Mouse (Mus musculus): ENCODE data around the gene 4930590J08Rik. TPM values are rescaled to one million over a fixed set of nuclear protein-coding genes. Genes with fewer than 3 reads are reported as not detected.

4930590J08Rik gene
- polyA plus RNA-seq, 1 experiment = 0.22 TPM

GRCm38 (mm10) chr6:91960028-91960811 is 57.6 kb downstream of the 4930590J08Rik start:
- WGBS = 10% methylated on average over 8 of the region's 8 CpGs

GRCm38 (mm10) chr6:91963429-91963828 is 60.8 kb downstream of the 4930590J08Rik start:
- DNase-seq = no peak
- Histone ChIP-seq H3K4me1 (ENCODE audit: control insufficient read depth, insufficient read depth, low read length) (peaks cover 13% of the 10 kb centered on the region; the same call in 1 of the 2 replicates), H3K4me3 (replicated peaks; ENCODE audit: extremely low read depth, low read depth, low read length) (no peak overlapping the region)
- 44% methylated on average over 4 of the region's 4 CpGs for WGBS
- TF ChIP-seq POLR2A (IDR thresholded peaks at IDR 0.05; ENCODE audit: borderline replicate concordance, extremely low read depth, low read depth, low read length) = no peak
- no peak for TF ChIP-seq CTCF (IDR thresholded peaks at IDR 0.05; ENCODE audit: insufficient read depth, low read length)

More at GRCm38 (mm10) chr6:91960028-91960811, 57.6 kb downstream of the 4930590J08Rik start:
- peak; percentile 27 for DNase-seq
- peaks cover 13% of the 10 kb centered on the region; the same call in 1 of the 2 replicates for H3K4me1 ChIP-seq (ENCODE audit: control insufficient read depth, insufficient read depth, low read length)
- peak overlapping the region; percentile 57 for H3K4me3 ChIP-seq (replicated peaks; ENCODE audit: extremely low read depth, low read depth, low read length)
- TF ChIP-seq CTCF (IDR thresholded peaks at IDR 0.05; ENCODE audit: insufficient read depth, low read length) = no peak
- TF ChIP-seq POLR2A (IDR thresholded peaks at IDR 0.05; ENCODE audit: borderline replicate concordance, extremely low read depth, low read depth, low read length) = peak; percentile 83; the same call in 1 of the 2 replicates

GRCm38 (mm10) chr6:91965060-91965459 is 62.5 kb downstream of the 4930590J08Rik start:
- WGBS = 77% methylated on average over 8 of the region's 8 CpGs
- no peak overlapping the region for H3K4me3 ChIP-seq (replicated peaks; ENCODE audit: extremely low read depth, low read depth, low read length)
- no peak for DNase-seq
- H3K4me1 ChIP-seq (ENCODE audit: control insufficient read depth, insufficient read depth, low read length) = peaks cover 10% of the 10 kb centered on the region; the same call in 1 of the 2 replicates
- no peak for TF ChIP-seq POLR2A (IDR thresholded peaks at IDR 0.05; ENCODE audit: borderline replicate concordance, extremely low read depth, low read depth, low read length)
- TF ChIP-seq CTCF (IDR thresholded peaks at IDR 0.05; ENCODE audit: insufficient read depth, low read length) = no peak

GRCm38 (mm10) chr6:91966006-91966405 is 63.4 kb downstream of the 4930590J08Rik start:
- H3K4me1 ChIP-seq (ENCODE audit: control insufficient read depth, insufficient read depth, low read length) = peaks cover 7% of the 10 kb centered on the region; the same call in 1 of the 2 replicates
- DNase-seq = no peak
- 54% methylated on average over 6 of the region's 6 CpGs for WGBS
- no peak overlapping the region for H3K4me3 ChIP-seq (replicated peaks; ENCODE audit: extremely low read depth, low read depth, low read length)
- TF ChIP-seq CTCF (IDR thresholded peaks at IDR 0.05; ENCODE audit: insufficient read depth, low read length) (no peak), POLR2A (IDR thresholded peaks at IDR 0.05; ENCODE audit: borderline replicate concordance, extremely low read depth, low read depth, low read length) (no peak)

- H3K4me1 ChIP-seq (ENCODE audit: control insufficient read depth, insufficient read depth, low read length) = peaks cover 10% of the 10 kb centered on the region
- DNase-seq = peak; percentile 57
- no peak for TF ChIP-seq POLR2A (IDR thresholded peaks at IDR 0.05; ENCODE audit: borderline replicate concordance, extremely low read depth, low read depth, low read length)
- TF ChIP-seq CTCF (IDR thresholded peaks at IDR 0.05; ENCODE audit: insufficient read depth, low read length) = no peak
- 22% methylated on average over 9 of the region's 9 CpGs for WGBS
- no peak overlapping the region for H3K4me3 ChIP-seq (replicated peaks; ENCODE audit: extremely low read depth, low read depth, low read length)
Measured at GRCm38 (mm10) chr6:91972201-91972646, 69.6 kb downstream of the 4930590J08Rik start.

GRCm38 (mm10) chr6:91973972-91974371 is 71.4 kb downstream of the 4930590J08Rik start:
- no peak for TF ChIP-seq CTCF (IDR thresholded peaks at IDR 0.05; ENCODE audit: insufficient read depth, low read length)
- no peak for TF ChIP-seq POLR2A (IDR thresholded peaks at IDR 0.05; ENCODE audit: borderline replicate concordance, extremely low read depth, low read depth, low read length)
- DNase-seq = no peak

GRCm38 (mm10) chr6:91978371-91979300 is 76.0 kb downstream of the 4930590J08Rik start, which contains the start of gene Fgd5:
Gene Fgd5, plus strand, starts transcription at chr6:91978878.
- H3K4me1 ChIP-seq (ENCODE audit: control insufficient read depth, insufficient read depth, low read length) = peaks cover 3% of the 10 kb centered on the region; the same call in 1 of the 2 replicates
- WGBS = 2% methylated on average over 60 of the region's 62 CpGs
- no peak for DNase-seq
- peak within 1 kb of the TSS; percentile 65 for H3K4me3 ChIP-seq (replicated peaks; ENCODE audit: extremely low read depth, low read depth, low read length)
- TF ChIP-seq POLR2A (IDR thresholded peaks at IDR 0.05; ENCODE audit: borderline replicate concordance, extremely low read depth, low read depth, low read length) (0 out of 2 replicates have a peak, but pooled peaks have one; percentile 6), CTCF (IDR thresholded peaks at IDR 0.05; ENCODE audit: insufficient read depth, low read length) (no peak)

More at GRCm38 (mm10) chr6:91973972-91974371, 71.4 kb downstream of the 4930590J08Rik start:
- H3K4me3 ChIP-seq (replicated peaks; ENCODE audit: extremely low read depth, low read depth, low read length) = no peak overlapping the region
- WGBS = 50% methylated on average over 6 of the region's 6 CpGs
- H3K4me1 ChIP-seq (ENCODE audit: control insufficient read depth, insufficient read depth, low read length) = peaks cover 10% of the 10 kb centered on the region

GRCm38 (mm10) chr6:91979301-91979996 is 76.8 kb downstream of the 4930590J08Rik start:
- WGBS = 11% methylated on average over 23 of the region's 23 CpGs
- no peak for DNase-seq
- TF ChIP-seq POLR2A (IDR thresholded peaks at IDR 0.05; ENCODE audit: borderline replicate concordance, extremely low read depth, low read depth, low read length) (no peak), CTCF (IDR thresholded peaks at IDR 0.05; ENCODE audit: insufficient read depth, low read length) (no peak)
- Histone ChIP-seq H3K4me3 (replicated peaks; ENCODE audit: extremely low read depth, low read depth, low read length) (peak overlapping the region; percentile 65), H3K4me1 (ENCODE audit: control insufficient read depth, insufficient read depth, low read length) (0 out of 2 replicates have a peak, but pooled peaks cover 3% of the 10 kb centered on the region)
